Mouse (Mus musculus) lung, postnatal 36 days (tissue): ENCODE data around the gene Rgl2.

ENCODE experiments used
- DNase-seq: peaks from one replicate; pipeline ENCODE4 v3.0.0; 2022; ENCODE audit warnings: mixed read lengths

The Rgl2 gene

DNA sequence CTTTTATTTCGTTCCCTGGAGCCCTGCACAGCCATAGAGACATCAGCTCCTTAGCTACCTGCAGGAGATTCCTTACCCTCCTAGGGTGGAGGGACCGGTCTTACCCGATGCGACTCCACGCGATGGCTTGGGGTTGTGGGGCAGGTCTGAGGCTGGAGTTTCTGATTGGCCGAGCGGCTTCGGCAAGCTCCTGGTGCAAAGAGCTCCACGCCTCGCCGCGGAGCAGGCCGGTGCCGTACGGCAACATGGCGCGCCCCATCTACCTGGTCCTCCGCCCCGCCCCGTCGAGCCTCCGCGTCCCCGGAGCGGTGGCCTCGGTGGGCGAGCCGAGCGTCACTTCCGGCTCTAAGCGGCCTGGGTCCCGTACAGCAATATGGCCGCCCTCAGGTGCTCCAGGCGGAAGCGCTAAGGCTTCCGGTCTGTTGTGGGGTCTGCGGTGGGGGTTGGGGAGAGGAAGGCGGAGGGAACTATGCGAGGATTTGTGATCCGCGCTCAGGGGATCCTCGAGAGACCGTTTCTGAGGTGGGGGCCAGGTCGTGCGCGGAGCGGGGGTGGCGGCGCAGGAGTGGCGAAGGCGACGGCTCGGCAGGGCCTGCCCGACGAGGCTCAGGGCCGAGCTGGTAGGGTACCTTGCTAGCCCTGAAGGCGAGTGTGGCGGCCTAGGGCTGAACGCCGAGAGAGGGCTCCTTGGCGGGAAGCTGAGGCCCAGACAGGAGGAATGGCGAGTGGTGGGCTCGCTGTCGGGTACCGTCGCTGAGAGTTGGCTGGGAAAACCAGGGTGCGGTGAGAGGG, 20.1 kb upstream of the Rgl2 start, which contains the start of gene Daxx:
TSS of gene Daxx (plus strand) at position 338 of the 792 bp plus-strand sequence.
- DNase-seq: peak; percentile 99

DNA sequence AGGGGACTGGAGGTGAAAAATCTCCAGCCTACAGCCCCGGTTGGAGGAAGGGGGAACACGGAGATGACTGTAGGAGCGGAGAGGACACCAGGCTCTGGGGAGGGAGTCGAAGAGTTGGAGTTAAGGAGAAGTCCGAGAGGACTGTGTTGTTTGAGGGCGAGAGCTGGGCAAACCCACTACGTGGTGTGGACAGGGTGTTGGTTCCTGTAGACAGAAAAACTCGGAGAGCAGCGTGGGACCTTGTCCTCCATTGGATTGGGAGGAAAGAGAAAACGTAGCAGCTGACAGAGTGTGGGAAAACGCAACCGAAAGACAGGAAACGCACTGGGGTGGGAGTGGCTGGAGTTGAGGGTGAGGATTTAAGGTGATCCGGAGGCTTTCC, 19.5 kb upstream of the Rgl2 start:
- peak; percentile 81 for DNase-seq

GRCm38 (mm10) chr17:33910346-33911051, 18.8 kb upstream of the Rgl2 start:
- no peak for DNase-seq

DNA sequence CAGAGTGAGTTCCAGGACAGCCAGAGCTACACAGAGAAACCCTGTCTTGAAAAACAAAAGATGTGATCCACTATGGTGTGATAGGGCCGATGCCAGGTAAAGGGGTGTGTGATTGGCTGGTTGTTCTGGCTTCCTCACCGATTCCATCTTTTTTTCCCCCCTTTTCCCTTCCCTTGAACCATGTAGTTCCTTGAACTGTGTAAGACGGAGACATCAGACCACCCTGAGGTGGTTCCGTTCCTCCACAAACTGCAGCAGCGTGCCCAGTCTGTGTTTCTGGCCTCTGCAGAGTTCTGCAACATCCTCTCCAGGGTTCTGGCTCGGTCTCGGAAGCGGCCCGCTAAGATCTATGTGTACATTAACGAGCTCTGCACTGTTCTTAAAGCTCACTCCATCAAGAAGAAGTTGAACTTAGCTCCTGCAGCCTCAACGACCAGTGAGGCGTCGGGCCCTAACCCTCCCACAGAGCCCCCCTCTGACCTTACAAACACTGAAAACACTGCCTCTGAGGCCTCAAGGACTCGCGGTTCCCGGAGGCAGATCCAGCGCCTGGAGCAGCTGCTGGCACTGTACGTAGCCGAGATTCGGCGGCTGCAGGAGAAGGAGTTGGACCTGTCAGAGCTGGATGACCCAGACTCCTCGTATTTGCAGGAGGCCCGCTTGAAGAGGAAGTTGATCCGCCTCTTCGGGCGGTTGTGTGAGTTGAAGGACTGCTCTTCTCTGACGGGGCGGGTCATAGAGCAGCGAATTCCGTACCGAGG, 18.1 kb upstream of the Rgl2 start:
- no peak for DNase-seq

- DNase-seq: no peak
Measured at GRCm38 (mm10) chr17:33911813-33912414, 17.4 kb upstream of the Rgl2 start.

GRCm38 (mm10) chr17:33913264-33913663, 16.1 kb upstream of the Rgl2 start:
- DNase-seq: no peak

- DNase-seq: no peak
Measured at GRCm38 (mm10) chr17:33913905-33914304, 15.4 kb upstream of the Rgl2 start.

GRCm38 (mm10) chr17:33914969-33915391, 14.4 kb upstream of the Rgl2 start:
- no peak for DNase-seq

DNA sequence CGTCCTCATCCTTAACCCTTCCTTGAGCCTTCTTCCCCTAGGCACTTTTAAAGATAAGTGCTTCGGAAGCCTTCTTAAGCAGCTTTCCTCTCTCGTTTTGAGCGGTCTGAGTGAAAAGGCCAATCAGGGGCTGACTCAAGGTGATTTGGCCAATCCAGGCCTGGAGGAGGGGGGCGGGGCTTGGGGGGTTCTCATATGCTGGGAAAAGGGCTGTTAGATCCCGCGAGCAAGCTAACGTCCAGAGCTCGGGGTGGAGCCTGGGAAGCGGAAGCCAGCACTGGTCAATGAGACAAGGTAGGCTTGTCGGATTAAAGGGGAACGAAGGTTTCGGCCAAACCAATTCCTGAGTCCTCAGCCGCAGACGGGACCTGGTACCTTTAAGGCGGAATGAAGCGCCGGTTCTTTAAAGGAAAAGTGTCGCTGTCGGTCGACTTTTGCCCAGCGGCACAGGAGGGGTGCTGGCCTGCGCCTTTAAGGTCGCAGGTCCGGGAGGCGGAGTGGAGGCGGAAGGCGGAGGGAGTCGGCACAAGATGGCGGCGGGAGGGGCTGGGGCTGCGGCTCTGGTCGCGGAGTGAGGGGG, 13.6 kb upstream of the Rgl2 start, which contains the start of the genes Tapbp and Zbtb22:
TSS of gene Tapbp (plus strand) at position 229 of the 580 bp plus-strand sequence.
TSS of gene Zbtb22 (plus strand) at position 234 of the 580 bp plus-strand sequence.
- peak; percentile 98 for DNase-seq

DNA sequence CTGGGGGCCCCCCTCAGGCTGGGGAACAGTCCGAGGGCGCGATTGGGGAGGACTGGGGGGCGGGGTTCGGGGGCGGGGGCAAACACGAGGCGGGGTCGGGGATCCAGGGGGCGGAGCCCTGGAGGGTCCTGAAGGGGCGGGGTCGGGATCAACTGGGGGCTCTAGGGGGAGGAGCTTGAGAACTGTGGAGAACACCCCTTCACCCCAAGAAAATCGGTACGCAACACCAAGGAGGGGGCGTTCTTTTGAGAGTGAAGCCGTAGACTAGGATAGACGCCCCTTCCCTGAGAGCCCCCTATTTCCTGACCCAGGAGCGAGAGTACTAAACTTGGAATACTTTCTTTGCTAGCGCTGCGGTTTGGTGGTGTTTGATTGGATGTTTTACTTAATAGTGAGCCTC, 13.0 kb upstream of the Rgl2 start:
- peak; percentile 46 for DNase-seq

- no peak for DNase-seq
Measured at GRCm38 (mm10) chr17:33916847-33917655, 12.3 kb upstream of the Rgl2 start.

DNA sequence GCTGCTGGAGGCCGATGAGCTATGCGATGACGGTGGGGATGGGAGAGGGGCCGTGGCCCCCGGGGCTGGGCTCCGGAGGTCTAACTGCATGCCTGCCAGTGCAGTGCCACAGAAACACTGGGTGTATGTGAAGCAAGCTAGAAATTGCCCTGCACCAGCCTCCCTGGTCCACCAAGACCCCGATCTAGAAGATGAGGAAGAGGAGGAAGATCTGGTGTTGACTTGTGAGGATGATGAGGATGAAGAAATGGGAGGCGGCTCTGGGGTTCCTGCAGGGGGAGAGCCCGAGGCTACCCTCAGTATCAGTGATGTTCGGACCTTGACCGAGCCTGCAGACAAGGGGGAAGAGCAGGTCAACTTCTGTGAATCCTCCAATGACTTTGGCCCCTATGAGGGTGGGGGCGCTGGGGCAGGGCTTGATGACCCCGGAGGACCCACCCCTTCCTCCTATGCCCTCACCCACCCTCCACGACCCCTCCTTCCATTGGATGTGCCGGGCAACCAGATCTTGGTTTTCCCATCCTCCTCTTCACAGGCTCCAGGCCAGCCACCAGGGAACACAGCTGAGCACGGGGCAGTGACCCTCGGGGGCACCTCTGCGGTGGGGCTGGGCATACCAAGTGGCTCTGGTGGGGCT, 11.6 kb upstream of the Rgl2 start:
- DNase-seq: no peak

DNA sequence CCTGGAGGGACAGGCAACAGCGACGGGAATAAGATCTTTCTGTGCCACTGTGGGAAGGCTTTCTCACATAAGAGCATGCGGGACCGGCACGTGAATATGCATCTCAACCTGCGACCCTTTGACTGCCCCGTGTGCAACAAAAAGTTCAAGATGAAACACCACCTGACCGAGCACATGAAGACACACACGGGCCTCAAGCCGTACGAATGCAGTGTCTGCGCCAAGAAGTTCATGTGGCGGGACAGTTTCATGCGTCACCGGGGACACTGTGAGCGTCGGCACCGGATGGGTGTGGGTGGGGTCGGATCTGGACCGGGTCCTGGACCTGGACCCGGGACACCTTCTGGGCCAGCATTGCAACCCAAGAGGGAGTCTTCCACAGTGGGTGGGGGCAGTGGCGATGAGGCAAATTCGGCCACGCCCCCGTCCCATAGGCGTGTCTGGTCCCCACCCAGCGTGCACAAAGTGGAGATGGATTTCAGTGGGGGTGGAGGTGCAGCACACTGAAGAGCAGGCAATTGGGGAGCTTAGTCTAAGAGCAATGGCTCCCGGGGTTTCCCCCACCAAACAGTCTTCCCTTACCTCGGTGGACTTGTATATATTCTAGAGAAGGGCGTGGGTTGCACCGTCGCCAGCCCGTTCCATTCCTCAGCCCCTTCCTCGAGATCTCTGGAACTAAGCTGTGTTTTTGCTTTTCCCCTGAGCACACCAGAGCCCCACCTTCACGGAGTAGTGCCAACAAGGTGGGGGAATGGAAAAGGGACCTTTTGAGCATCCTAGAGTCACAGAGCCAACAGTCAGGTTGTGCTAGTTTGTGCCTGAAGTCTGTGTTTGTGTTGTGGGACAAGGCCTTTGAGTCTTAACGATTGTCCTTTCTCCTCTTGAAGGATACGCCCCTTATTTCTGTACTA, 10.8 kb upstream of the Rgl2 start:
- peak; percentile 50 for DNase-seq

GRCm38 (mm10) chr17:33919351-33920281, 9.7 kb upstream of the Rgl2 start:
- peak; percentile 96 for DNase-seq

GRCm38 (mm10) chr17:33920282-33921097, 8.9 kb upstream of the Rgl2 start:
- peak; percentile 95 for DNase-seq

- DNase-seq: no peak
Measured at GRCm38 (mm10) chr17:33921361-33921760, 8.0 kb upstream of the Rgl2 start.

GRCm38 (mm10) chr17:33924577-33925283, 4.6 kb upstream of the Rgl2 start:
- DNase-seq: peak; percentile 71
